Mouse (Mus musculus) central nervous system, embryonic 14 days (tissue): ENCODE results near the gene Gja6. TPM values are rescaled to one million over a fixed set of nuclear protein-coding genes. Genes with fewer than 3 reads are reported as not detected.

Source experiments
- polyA plus RNA-seq: library from polyadenylated mRNA; depleted of rRNA; stranded (reverse); fragments of >200 nt; gene quantifications from 2 replicates; pipeline ENCODE4 v1.2.3, GENCODE M21; 2012; rRNA removed

Gene Gja6
- 0.31 and 0.36 TPM in 2 replicates for polyA plus RNA-seq

DNA sequence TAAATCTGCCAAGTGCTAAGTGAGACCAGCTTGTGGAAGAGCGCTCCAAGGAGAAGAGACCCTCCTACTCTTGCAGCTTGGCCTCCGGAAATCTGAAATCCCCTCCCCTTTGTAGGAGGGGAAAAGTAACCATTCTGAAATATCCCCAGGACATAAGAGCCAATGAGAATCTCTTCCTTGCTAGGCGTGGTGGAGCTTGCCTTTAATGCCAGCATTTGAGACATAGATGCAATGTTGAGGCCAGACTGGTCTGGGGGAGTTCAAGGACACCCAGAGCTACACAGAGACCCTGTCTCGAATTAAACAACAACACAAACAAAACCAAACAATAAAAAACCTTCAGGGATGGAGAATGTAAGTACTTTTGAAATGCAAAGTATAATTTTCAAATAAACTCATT lies at the start of gene Gja6:
TSS of gene Gja6 (minus strand) at position 101 of the 400 bp plus-strand sequence.

Other genes starting within 250 kb of the Gja6 start
- gene Ppef1, start 171.3 kb downstream of the Gja6 start, polyA plus RNA-seq: 0.50 and 1.5 TPM in 2 replicates
- gene Rs1, start 139.0 kb downstream of the Gja6 start, polyA plus RNA-seq: not detected in 2 replicates
- 4.4 and 4.9 TPM in 2 replicates for gene Cdkl5, start 87.7 kb upstream of the Gja6 start, polyA plus RNA-seq
- 5.2 and 6.0 TPM in 2 replicates for gene Scml2, start 210.1 kb upstream of the Gja6 start, polyA plus RNA-seq